Mouse (Mus musculus) midbrain, embryonic 14.5 days (tissue): ENCODE results near the gene Ppp1r36. TPM values are rescaled to one million over a fixed set of nuclear protein-coding genes. Genes with fewer than 3 reads are reported as not detected.
A peak's percentile ranks its signal among the peaks of the same experiment; 100 is the strongest.

Experiments used
- ATAC-seq: fragments of 200-750 bp; cut with Nextera tagmentation; 2 replicates; pipeline ENCODE4 v1.8.0; 2017; ENCODE audit warnings: moderate number of reproducible peaks, moderate library complexity; ENCODE audit not compliant: low FRiP score, low TSS enrichment
- DNase-seq: peaks from one replicate; pipeline ENCODE4 v3.0.0-alpha.2; 2015
- H3K27ac ChIP-seq: fragments of 300-500 bp; sonication (generic); replicated peaks from 2 replicates; pipeline ENCODE4 v1.5.1; 2014; ENCODE audit warnings: mild to moderate bottlenecking, low read depth, low read length, moderate library complexity
- H3K27me3 ChIP-seq: fragments of 300-500 bp; sonication (generic); 2 replicates; pipeline ENCODE4 v1.6.1; 2014; ENCODE audit warnings: low read length, control low read depth, mixed read lengths; ENCODE audit not compliant: control insufficient read depth, insufficient read depth
- H3K36me3 ChIP-seq: fragments of 300-500 bp; sonication (generic); 2 replicates; pipeline ENCODE4 v1.6.1; 2014; ENCODE audit warnings: low read length, control low read depth; ENCODE audit not compliant: control insufficient read depth, insufficient read depth
- H3K4me1 ChIP-seq: fragments of 300-500 bp; sonication (generic); 2 replicates; pipeline ENCODE4 v1.6.1; 2014; ENCODE audit warnings: mild to moderate bottlenecking, antibody characterized with exemption, low read length, control low read depth; ENCODE audit not compliant: control insufficient read depth, insufficient read depth
- H3K4me2 ChIP-seq: fragments of 300-500 bp; sonication (generic); 2 replicates; pipeline ENCODE4 v1.6.1; 2014; ENCODE audit warnings: mild to moderate bottlenecking, low read length, moderate library complexity
- H3K4me3 ChIP-seq: fragments of 300-500 bp; sonication (generic); replicated peaks from 2 replicates; pipeline ENCODE4 v1.5.1; 2014; ENCODE audit warnings: low read depth, low read length
- H3K9ac ChIP-seq: fragments of 300-500 bp; sonication (generic); replicated peaks from 2 replicates; pipeline ENCODE4 v1.6.1; 2014; ENCODE audit warnings: mild to moderate bottlenecking, low read length, moderate library complexity
- H3K9me3 ChIP-seq: fragments of 300-500 bp; sonication (generic); 2 replicates; pipeline ENCODE4 v1.6.1; 2016; ENCODE audit warnings: low read length, control low read depth, mixed read lengths; ENCODE audit not compliant: control insufficient read depth
- WGBS: fragments of 180-500 bp; shearing (Covaris S2); extraction: QIAGEN DNeasy Blood & Tissue Kit; methylation state at CpG from one replicate; pipeline ENCODE4 v1.1.7; 2014; 5-methylcytosine and 5-hydroxymethylcytosine counted together
- polyA plus RNA-seq: library from polyadenylated mRNA; unstranded; fragments of >200 nt; fragmentation: Nextera tagmentation; extraction: Ambion mirVana; gene quantifications from 2 replicates; pipeline ENCODE4 v1.2.1, GENCODE M21; 2014

Ppp1r36 gene
- 0.34 and 0.50 TPM in 2 replicates for polyA plus RNA-seq

GRCm38 (mm10) chr12:76417433-76417854 lies at the start of gene Ppp1r36:
Gene Ppp1r36, plus strand, starts transcription at chr12:76417538.
- no peak for DNase-seq
- Histone ChIP-seq H3K4me3 (peak within 1 kb of the TSS; percentile 35), H3K4me1 (0 out of 2 replicates have a peak, but pooled peaks cover 4% of the 10 kb centered on the region), H3K4me2 (peak within 1 kb of the TSS; percentile 68), H3K9me3 (no peaks in the 10 kb centered on the region), H3K27ac (no peak within 1 kb of the TSS), H3K27me3 (0 out of 2 replicates have a peak, but pooled peaks cover 5% of the 10 kb centered on the region), H3K36me3 (no peaks in the 10 kb centered on the region), H3K9ac (0 out of 2 replicates have a peak within 1 kb of the TSS, but pooled peaks have one; percentile 27)
- no peak for ATAC-seq
- under 1% methylated on average over 37 of the region's 37 CpGs for WGBS

GRCm38 (mm10) chr12:76368201-76368789 lies 49.0 kb upstream of the Ppp1r36 start:
- no peak for ATAC-seq
- peaks cover 24% of the 10 kb centered on the region for H3K4me1 ChIP-seq
- WGBS: 8% methylated on average over 9 of the region's 9 CpGs
- no peak for DNase-seq
- no peaks in the 10 kb centered on the region for H3K27me3 ChIP-seq
- H3K9ac ChIP-seq: peak overlapping the region; percentile 99
- no peaks in the 10 kb centered on the region for H3K36me3 ChIP-seq
- H3K9me3 ChIP-seq: no peaks in the 10 kb centered on the region
- peak overlapping the region; percentile 88 for H3K4me2 ChIP-seq
- peak overlapping the region; percentile 98 for H3K27ac ChIP-seq
- H3K4me3 ChIP-seq: peak overlapping the region; percentile 92

- DNase-seq (peak; percentile 83), ATAC-seq (peak; percentile 46)
- H3K9me3 ChIP-seq: no peaks in the 10 kb centered on the region
- no peaks in the 10 kb centered on the region for H3K27me3 ChIP-seq
- H3K27ac ChIP-seq: peak overlapping the region; percentile 98
- peak overlapping the region; percentile 88 for H3K4me2 ChIP-seq
- peak overlapping the region; percentile 99 for H3K9ac ChIP-seq
- peaks cover 24% of the 10 kb centered on the region for H3K4me1 ChIP-seq
- no peaks in the 10 kb centered on the region for H3K36me3 ChIP-seq
- under 1% methylated on average over 26 of the region's 26 CpGs for WGBS
- peak overlapping the region; percentile 92 for H3K4me3 ChIP-seq
Measured at GRCm38 (mm10) chr12:76368790-76369205, 48.5 kb upstream of the Ppp1r36 start.

GRCm38 (mm10) chr12:76369206-76369977 lies 47.9 kb upstream of the Ppp1r36 start, which contains the start of gene Zbtb25:
Gene Zbtb25, minus strand, starts transcription at chr12:76369602.
- Histone ChIP-seq H3K27ac (peak within 1 kb of the TSS; percentile 98), H3K9ac (peak within 1 kb of the TSS; percentile 99), H3K27me3 (no peaks in the 10 kb centered on the region), H3K4me2 (peak within 1 kb of the TSS; percentile 88), H3K4me1 (peaks cover 24% of the 10 kb centered on the region), H3K36me3 (no peaks in the 10 kb centered on the region), H3K4me3 (peak within 1 kb of the TSS; percentile 92), H3K9me3 (no peaks in the 10 kb centered on the region)
- peak; percentile 88 for ATAC-seq
- under 1% methylated on average over 91 of the region's 96 CpGs for WGBS
- DNase-seq: peak; percentile 98

GRCm38 (mm10) chr12:76369978-76370830 lies 47.1 kb upstream of the Ppp1r36 start, which contains the start of gene Zbtb1:
Gene Zbtb1, plus strand, starts transcription at chr12:76370266.
- H3K36me3 ChIP-seq: no peaks in the 10 kb centered on the region
- DNase-seq (peak; percentile 85), ATAC-seq (peak; percentile 57)
- H3K9ac ChIP-seq: peak within 1 kb of the TSS; percentile 99
- no peaks in the 10 kb centered on the region for H3K9me3 ChIP-seq
- peak within 1 kb of the TSS; percentile 98 for H3K27ac ChIP-seq
- H3K4me3 ChIP-seq: peak within 1 kb of the TSS; percentile 92
- WGBS: under 1% methylated on average over 95 of the region's 99 CpGs
- H3K4me1 ChIP-seq: peaks cover 24% of the 10 kb centered on the region
- peak within 1 kb of the TSS; percentile 88 for H3K4me2 ChIP-seq
- H3K27me3 ChIP-seq: no peaks in the 10 kb centered on the region

GRCm38 (mm10) chr12:76370831-76371571 lies 46.3 kb upstream of the Ppp1r36 start:
- H3K36me3 ChIP-seq: no peaks in the 10 kb centered on the region
- H3K4me2 ChIP-seq: peak overlapping the region; percentile 88
- H3K4me3 ChIP-seq: peak overlapping the region; percentile 92
- under 1% methylated on average over 60 of the region's 63 CpGs for WGBS
- ATAC-seq (peak; percentile 14; the same call in 1 of the 2 replicates), DNase-seq (peak; percentile 79)
- H3K27me3 ChIP-seq: no peaks in the 10 kb centered on the region
- H3K9me3 ChIP-seq: no peaks in the 10 kb centered on the region
- H3K27ac ChIP-seq: peak overlapping the region; percentile 98
- H3K4me1 ChIP-seq: peaks cover 24% of the 10 kb centered on the region
- peak overlapping the region; percentile 99 for H3K9ac ChIP-seq

GRCm38 (mm10) chr12:76372046-76372445 lies 45.3 kb upstream of the Ppp1r36 start:
- no peak for DNase-seq
- H3K9ac ChIP-seq: peak overlapping the region; percentile 99; the same call in 1 of the 2 replicates
- no peak for ATAC-seq

More at GRCm38 (mm10) chr12:76372046-76372445, 45.3 kb upstream of the Ppp1r36 start:
- Histone ChIP-seq H3K4me3 (peak overlapping the region; percentile 10; the same call in 1 of the 2 replicates), H3K4me1 (peaks cover 24% of the 10 kb centered on the region), H3K36me3 (no peaks in the 10 kb centered on the region), H3K9me3 (no peaks in the 10 kb centered on the region), H3K4me2 (peak overlapping the region; percentile 88), H3K27ac (no peak overlapping the region), H3K27me3 (no peaks in the 10 kb centered on the region)
- WGBS: 50% methylated on average over 7 of the region's 7 CpGs
